Mouse (Mus musculus) left cerebral cortex, adult 8-10 months (tissue): Measurements from ENCODE around the gene Ptges. TPM values are rescaled to one million over a fixed set of nuclear protein-coding genes. Genes with fewer than 3 reads are reported as not detected.

Source experiments
- DNase-seq, 2 experiments: peaks; one replicate each; pipeline ENCODE4 v3.0.0; 2022; ENCODE audit warnings: low spot score in 2 of 2
- total RNA-seq, 4 experiments: library from RNA; stranded (reverse); gene quantifications; 2 replicates each; pipeline ENCODE4 v1.2.4; 2022

The Ptges gene
- total RNA-seq, 4 experiments from 2014 or later, result 4.3 to 7.3 (median 6.9) TPM

GRCm38 (mm10) chr2:30850581-30850980 is 79.1 kb downstream of the Ptges start:
- no peak for DNase-seq

- DNase-seq, result no peak
Observed at GRCm38 (mm10) chr2:30848184-30848583, 81.5 kb downstream of the Ptges start.

GRCm38 (mm10) chr2:30846723-30847122 is 82.9 kb downstream of the Ptges start:
- DNase-seq, result no peak

- no peak for DNase-seq
Observed at GRCm38 (mm10) chr2:30846236-30846635, 83.4 kb downstream of the Ptges start.

GRCm38 (mm10) chr2:30845152-30846070 is 84.3 kb downstream of the Ptges start:
- no peak for DNase-seq

GRCm38 (mm10) chr2:30842615-30843014 is 87.0 kb downstream of the Ptges start:
- no peak for DNase-seq

Other genes with a start within 250 kb of the Ptges start
- gene 1700001O22Rik, start 126.2 kb downstream of the Ptges start, total RNA-seq, result 1 to 10 TPM; 7.7 to 9.5 (median 9.3) TPM
- 10 to 100 TPM; 30.5 to 38.9 (median 34.4) TPM for gene Ntmt1, start 122.0 kb downstream of the Ptges start, total RNA-seq
- 10 to 100 TPM; 29.6 to 41.9 (median 38.2) TPM for gene Asb6, start 99.5 kb downstream of the Ptges start, total RNA-seq
- 1 to 10 TPM; 2.1 to 3.1 (median 2.9) TPM for gene Prrx2, start 94.9 kb downstream of the Ptges start, total RNA-seq
- 10 to 100 TPM; 25.8 to 29.1 (median 28.0) TPM for gene Tor1b, start 23.1 kb upstream of the Ptges start, total RNA-seq
- gene Tor1a, start 38.1 kb upstream of the Ptges start, total RNA-seq, result 10 to 100 TPM; 34.4 to 45.2 (median 37.9) TPM
- gene BC005624, start 52.3 kb upstream of the Ptges start, total RNA-seq, result 10 to 100 TPM; 63.7 to 79.7 (median 70.2) TPM
- 10 to 100 TPM; 73.0 to 84.0 (median 79.6) TPM for gene Usp20, start 52.4 kb upstream of the Ptges start, total RNA-seq
- gene Fnbp1, start 212.1 kb upstream of the Ptges start, total RNA-seq, result 100 to 1,000 TPM; 117 to 135 (median 123) TPM
- gene Gpr107, start 222.5 kb upstream of the Ptges start, total RNA-seq, result 10 to 100 TPM; 47.0 to 55.6 (median 48.1) TPM